Mouse (Mus musculus): ENCODE results near the gene Plcl1. TPM values are rescaled to one million over a fixed set of nuclear protein-coding genes. Genes with fewer than 3 reads are reported as not detected.
"Not testable (repeated sequence)": the region's sequence is repeated elsewhere in the genome, so short reads cannot be mapped to it uniquely, and the experiment has no call there.

Plcl1 gene
- total RNA-seq, 4 experiments from 2014 or later, result 28.0 to 32.5 (median 29.5) TPM

DNA sequence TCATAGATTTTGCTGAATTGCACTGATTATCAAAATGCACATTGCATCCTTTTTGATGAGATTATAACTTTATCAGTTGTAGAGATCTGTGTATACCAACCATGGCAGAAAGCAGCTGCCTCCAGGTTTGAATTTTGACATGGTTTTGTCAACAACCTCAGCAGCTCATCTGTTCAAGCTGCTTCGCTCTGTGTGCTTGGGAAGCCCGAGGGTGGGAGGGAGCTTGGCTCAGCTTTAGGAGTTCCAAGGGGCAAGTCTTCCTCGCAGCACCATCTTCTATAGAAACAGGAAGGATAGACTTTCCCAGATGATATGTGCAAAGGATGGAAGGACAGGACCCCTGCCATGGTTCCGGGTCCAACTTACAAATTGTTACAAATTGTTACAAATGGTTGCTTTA, 32.9 kb downstream of the Plcl1 start:
- no peak for DNase-seq (ENCODE audit: low spot score in 2 of 2)

DNA sequence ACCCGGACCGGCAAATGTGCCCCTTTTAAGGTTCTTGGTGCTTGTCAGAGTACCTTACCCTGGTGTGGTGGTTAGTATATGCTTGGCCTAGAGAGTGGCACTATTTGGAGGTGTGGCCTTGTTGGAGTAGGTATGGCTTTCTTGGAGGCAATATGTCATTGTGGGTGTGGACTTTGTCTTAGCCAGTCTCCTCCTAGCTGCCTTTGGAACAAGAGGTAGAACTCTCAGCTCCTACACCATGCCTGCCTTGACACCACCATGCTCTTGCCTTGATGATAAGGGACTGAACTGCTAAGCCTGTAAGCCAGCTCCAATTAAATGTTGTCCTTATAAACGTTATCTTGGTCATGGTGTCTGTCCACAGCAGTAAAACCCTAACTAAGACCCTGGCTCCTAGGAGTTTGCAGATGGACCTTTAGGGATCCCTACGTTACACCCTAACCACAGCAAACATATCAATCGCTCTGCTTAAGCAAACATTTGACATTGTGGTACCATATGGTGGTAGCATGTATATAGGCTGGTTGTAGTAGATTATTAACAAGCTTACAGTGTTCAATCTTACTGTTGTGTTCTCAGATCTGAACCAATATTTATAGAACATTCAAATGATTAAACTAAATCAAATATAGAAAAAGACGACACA, 39.4 kb downstream of the Plcl1 start:
- DNase-seq (ENCODE audit: low spot score in 2 of 2), result no peak

DNA sequence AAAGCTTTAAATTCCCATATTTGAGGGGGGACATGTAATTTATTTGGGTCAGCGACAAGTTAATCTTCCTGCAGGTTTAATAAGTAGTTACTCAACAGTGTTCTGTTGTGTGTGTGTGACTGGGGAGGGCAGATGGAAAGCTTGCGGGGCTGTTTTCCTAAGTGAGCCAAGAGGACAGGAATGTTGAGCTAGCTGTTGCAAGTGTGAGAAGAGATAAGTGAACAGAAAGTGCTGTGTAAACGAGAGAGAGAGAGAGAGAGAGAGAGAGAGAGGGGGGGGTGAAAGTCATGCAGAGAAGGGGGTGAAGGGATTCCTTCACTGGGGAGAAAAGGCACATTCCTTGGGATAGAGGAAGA, 39.9 kb downstream of the Plcl1 start:
- DNase-seq (ENCODE audit: low spot score in 2 of 2), result no peak

DNA sequence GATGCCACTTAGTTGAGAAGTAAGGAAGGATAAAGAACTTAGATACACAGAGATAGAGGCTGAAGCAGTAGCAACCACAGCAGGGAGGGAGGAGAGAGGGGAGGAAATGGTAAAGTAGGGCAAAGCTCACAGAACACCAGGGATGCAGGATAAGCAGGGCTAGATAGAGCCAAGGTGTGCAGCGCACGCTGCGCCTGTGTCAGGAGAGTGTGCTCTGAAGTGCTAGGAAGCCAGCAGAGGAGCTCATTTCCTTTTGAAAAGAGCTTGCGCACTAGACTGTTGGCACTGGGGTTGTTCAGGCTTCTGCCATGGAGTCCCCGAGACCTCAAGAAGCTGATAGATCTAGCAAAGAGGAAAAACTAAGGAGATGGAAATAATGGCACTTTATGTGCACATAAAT, 40.6 kb downstream of the Plcl1 start:
- no peak for DNase-seq (ENCODE audit: low spot score in 2 of 2)

DNA sequence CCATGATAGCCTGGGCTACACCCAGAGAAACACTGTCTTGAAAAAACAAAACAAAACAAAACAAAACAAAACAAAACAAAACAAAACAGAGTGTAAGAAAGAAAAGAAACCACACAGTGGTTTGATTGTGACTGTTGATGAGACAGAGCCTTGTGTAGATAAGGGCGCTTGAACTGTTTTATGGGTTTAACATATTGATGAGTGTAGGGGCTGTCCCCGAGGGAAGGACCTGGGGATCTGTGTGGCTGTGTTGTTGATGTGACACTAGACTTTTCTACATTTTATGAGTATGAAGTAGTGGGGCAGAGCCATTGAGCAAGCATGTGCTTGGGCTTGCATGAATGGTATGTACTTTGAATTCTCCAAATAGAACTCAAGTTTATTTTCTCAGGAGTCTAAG, 41.2 kb downstream of the Plcl1 start:
- DNase-seq (ENCODE audit: low spot score in 2 of 2), result no peak

DNA sequence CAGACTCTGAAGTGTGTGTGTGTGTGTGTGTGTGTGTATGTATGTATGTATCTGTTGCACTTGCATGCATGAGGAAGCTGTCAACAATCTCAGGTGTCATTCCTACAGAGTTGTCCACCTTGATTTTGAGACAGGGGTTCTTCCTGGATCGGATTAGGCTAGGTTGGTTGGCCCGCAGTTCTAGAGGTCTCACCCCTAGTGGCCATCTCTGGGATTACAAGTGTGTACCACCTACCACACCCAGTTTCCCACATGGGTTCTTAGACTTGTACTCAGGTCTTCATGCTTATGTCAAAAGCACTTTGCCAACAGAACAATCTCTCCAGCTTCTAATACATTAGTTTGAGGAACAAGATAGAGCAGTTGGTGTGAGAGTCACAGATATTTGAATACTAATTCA, 41.9 kb downstream of the Plcl1 start:
- no peak for DNase-seq (ENCODE audit: low spot score in 2 of 2)

DNA sequence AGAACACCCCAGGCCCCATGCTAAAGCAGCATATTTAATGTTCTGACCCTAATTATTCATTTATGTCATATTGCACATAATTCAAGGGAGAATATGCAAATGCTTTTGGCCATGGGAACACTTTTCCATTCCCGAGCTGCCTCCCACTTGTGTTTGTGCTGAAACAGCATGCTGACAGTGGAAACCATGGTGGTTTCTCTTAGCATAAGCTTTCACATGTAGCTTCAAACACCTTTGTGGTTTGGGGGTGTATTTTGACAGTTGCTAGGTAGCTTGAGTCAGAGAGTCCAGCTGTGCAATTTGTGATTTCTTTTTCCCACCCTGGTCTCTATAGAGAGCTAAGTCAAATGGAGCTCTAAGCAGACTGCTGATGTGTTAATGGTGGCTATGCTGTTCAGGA, 42.4 kb downstream of the Plcl1 start:
- no peak for DNase-seq (ENCODE audit: low spot score in 2 of 2)

DNA sequence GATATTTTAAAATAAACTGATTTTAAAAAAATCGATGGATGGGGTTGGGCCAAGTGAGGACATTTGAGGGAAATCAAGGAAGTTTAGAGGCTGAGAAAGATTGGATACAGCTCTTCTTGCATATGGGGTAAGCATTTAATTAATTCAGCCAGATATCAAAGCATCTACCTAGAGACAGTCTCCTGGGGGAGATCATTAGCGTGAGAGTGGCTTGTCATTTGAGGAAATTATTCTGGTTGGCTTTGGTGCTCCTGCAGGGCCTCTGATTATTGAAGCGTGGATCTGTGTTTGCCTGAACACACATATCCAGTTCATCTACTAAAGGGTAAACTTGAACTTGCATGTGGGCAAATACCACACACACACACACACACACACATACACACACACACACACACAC, 44.1 kb downstream of the Plcl1 start:
- no peak for DNase-seq (ENCODE audit: low spot score in 2 of 2)

DNA sequence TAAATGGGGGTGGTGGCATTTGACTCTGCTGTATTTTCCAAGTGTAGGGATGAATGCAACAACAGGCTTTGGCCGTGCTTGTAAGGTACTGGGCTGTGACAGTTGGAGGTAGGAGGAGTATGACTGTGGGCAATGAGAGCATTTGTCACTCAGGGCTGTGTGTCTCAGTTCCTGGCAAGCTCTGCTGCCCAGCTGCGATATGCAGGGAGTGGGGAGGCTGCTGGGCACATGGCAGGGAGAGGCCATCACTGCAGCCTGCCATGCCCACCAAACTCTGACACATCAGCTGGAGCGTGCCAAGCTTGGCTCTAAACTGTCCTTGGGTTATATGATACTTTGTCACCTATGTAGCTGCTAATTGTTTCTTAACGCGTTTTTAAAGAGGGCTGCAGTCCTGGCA, 48.4 kb downstream of the Plcl1 start:
- DNase-seq (ENCODE audit: low spot score in 2 of 2), result peak; percentile 73 to 80

DNA sequence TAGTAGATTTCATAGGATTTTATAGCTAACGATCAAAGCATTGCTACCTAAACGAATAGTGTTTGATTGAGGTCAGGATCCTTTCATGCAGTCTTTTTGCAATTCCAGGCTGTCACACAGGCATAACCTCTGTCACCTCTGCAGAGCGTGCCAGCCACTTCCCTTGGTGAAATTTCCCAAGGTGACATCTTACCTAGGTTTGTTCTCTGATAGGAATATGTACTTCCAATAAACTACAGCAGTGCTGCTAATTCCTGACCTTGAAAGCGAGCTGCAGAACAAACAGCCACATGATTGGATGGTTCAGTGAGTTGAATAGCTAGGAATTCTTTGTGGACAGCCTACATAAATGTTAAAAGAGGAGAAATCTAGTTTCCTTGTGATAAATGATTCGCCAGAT, 56.6 kb downstream of the Plcl1 start:
- DNase-seq (ENCODE audit: low spot score in 2 of 2), result no peak

DNA sequence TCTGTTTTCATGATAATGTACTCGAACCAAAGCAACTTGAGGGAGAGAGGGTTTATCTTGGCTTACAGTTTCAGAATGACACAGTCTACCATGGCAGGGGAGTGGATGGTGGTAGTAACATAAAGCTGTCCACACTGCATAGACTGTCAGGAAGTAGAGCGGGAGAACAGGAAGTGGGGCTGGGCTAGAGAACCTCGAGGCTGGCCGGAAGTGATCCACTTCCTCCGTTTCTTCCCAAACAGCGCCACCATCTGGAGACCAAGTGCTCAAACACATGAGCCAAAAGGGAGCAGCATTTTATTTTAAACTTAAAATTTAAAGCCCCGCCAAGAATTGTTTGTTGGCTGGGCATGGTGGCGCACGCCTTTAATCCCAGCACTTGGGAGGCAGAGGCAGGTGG, 68.0 kb downstream of the Plcl1 start:
- no peak for DNase-seq (ENCODE audit: low spot score in 2 of 2)

DNA sequence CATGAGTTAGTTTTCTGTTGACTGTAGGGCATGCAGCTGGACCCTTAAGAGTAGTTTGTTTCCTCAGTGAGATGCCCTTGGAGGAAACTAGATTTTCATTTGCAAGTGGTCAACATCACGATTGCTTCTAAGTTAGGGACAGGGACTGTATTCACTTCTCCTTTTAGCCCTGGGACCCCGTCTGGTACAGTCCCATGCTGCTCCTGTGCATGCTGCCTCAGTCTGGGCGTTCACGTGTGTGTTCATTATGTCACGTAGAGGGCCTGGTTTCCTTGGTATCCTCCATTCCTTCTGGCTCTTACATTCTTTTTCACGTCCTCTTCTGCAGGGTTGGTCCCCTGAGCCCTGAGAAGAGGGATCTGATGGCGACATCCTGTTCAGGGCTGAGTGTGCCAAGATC, 69.3 kb downstream of the Plcl1 start:
- no peak for DNase-seq (ENCODE audit: low spot score in 2 of 2)

DNA sequence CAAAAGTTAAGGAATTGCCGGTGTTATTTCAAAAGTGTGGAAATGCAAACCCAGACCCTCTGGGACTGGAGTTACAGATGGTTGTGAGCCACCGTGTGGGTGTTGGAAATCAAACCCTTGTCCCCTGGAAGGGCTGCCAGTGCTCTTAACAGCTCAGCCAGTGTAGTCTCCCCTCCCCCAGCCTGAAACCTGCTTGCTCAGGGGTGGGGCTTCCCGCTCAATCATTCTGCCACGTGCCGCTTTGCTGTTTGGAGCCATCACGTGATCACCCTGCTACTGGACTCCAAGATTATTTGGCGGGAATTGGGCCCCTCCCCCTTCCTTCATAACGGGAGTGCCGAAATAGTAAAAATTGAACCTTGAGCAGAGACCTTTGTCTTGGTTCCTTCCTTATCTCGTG, 81.7 kb downstream of the Plcl1 start:
- DNase-seq (ENCODE audit: low spot score in 2 of 2), result not testable (repeated sequence)

DNA sequence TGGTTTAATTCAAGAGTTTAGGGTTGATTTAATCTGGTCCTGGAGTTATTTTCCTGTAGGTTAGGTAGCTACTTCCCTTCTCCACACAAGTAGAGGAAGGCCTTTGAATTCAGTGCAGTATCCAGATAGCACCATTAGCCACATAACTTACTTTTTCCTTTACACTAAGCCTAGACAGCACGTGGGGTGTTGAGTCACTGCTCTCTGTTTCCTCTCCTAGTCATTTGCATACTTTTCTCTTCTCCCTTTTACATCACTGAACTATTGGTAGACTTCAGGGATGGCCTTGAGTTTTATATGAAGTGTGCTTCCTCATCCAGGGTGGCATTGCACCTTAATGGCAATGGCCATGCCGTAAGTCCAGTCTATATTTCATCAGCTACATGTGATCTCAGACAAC, 82.5 kb downstream of the Plcl1 start:
- no peak for DNase-seq (ENCODE audit: low spot score in 2 of 2)

DNA sequence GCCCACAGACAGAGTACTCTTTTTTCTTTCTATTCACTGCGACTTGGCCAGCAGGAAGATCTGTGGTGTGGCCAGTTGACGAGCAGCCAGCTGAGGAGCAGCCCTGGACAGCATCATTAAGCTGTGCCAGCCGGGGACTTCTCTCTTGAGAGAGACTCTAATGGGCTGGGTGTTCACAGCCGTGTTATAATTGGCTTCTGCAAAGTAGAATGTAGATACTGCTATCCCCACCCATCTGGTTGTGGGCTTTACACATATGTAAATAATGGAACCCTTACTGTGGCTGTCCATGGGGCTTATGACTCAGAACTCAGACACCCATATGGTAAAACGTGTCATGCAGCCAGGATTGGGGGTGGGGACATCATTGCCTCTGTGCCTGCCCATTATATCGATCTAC, 83.6 kb downstream of the Plcl1 start:
- peak; percentile 67 to 70 for DNase-seq (ENCODE audit: low spot score in 2 of 2)

DNA sequence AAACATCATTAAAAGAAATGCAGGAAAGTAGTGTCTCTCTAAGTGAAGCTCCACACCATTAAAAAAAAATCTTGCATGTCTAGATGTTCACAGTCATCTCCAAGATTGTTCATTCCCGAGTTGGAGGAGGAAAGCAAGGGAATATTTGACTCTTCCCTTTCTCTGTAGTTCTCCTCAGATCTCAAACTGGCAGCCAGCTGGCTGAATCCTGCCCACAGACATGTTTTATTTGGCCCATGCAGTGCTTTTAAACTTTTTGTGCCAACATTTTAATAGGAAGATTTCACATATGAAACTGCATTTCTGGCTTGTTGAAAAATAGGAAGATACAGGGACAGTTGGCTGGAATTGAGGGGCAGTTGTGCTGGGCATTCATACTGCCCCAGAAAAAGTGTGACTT, 94.2 kb downstream of the Plcl1 start:
- DNase-seq (ENCODE audit: low spot score in 2 of 2), result peak; percentile 47 to 59

DNA sequence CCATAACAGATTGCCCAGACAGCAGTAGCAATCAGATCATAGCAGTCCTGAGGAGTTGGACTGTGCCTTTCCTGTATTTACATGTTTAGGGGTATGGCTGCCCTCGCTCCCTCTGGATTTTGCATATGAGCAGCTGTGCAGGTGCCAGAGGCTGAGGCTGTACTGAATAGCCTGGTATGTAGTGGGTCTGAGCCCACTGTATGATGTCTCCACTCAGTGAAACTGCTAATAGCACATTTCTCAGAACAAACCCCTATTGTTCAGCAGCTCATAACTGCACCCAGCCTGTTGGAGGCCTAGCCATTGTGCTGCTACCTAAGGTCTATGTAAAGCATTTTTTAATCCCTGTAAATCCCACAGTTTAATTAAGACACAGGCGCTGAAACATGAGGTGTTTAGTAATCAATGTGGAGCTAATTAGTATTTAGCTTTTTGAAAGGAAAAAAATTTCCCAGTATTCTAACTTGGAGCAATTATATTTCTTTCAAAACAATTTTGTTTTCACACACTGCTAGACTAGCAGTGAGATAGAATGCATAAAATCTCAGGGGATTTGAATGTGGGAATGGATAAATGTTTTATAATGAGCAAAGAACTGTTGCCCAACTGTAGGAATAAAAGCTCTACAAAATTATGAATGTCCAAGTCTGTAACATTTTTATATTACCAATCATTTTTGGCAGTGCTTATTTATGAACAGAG, 95.4 kb downstream of the Plcl1 start:
- no peak for DNase-seq (ENCODE audit: low spot score in 2 of 2)

DNA sequence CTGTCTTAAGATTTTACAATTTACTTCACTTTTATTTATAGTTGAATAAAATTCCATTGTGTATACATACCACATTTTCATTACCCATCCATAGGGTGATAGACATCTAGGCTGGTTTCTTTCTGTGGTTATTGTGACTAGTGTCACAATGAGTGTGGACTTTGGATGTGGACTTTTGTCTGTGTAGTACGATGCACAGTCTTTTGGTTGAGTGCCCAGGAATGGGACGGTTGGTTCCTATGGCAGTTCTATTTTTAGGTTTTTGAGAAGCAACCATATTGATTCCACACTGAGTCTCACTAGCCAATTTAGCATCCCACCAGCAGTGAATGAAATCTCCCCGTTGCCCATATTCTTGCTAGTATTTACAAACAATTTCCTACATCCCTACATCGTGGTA, 100.1 kb downstream of the Plcl1 start:
- DNase-seq (ENCODE audit: low spot score in 2 of 2), result no peak

DNA sequence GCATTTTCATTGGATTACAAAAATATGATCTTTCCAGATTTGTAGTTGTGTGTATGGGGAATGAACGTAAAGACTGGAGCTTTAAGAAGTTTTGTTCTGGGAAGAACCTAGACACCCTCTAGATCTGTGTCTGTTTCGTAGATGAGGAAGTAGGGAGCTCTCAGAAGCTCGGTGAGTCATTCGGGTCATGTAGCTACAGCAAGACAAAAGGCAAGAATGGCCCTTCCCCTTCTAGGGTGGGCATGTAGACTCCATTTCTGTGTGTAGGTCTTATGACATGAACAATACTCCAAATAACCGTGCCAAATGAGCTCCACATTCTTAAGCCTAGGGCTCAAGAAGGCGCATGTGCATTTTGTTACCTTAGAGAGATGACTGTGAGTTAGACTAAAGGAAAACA, 101.3 kb downstream of the Plcl1 start:
- DNase-seq (ENCODE audit: low spot score in 2 of 2), result no peak

DNA sequence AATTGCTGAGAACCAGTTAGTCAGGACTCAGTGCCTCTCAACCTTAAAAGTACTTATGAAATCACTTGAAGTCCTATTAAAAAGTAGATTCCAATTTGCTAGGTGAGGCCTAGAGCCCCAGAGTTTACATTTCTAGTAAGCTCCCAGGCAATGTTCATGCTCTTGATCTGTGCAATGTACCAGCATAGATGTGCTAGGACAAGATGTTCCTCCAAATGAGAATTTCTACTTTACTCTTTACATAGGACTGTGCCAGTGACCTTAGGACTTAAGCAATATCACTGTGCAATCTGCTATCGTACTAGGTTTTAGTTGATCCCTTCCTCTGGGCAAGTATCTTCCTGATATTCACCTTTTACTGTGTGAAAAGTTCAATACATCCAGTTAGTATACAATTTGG, 103.9 kb downstream of the Plcl1 start:
- no peak for DNase-seq (ENCODE audit: low spot score in 2 of 2)

DNA sequence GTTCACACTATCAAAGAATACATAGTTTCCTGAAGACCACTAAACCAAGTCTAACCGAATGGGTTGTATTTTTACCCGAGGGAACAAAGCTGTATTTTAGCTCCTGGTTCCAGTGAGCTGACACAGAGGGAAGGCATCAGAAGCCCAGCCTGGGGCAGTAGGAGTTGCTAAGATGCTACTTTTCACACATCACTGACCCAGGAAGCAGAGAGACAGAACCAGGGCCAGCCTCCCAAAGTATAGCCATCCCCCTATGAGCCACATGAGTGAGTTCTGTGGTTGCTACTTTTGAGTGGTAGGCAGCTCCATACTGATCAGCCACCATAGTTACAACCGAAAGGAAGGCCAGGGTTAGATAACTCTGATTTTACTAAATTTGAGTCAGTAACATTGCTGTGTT, 106.4 kb downstream of the Plcl1 start:
- DNase-seq (ENCODE audit: low spot score in 2 of 2), result no peak

DNA sequence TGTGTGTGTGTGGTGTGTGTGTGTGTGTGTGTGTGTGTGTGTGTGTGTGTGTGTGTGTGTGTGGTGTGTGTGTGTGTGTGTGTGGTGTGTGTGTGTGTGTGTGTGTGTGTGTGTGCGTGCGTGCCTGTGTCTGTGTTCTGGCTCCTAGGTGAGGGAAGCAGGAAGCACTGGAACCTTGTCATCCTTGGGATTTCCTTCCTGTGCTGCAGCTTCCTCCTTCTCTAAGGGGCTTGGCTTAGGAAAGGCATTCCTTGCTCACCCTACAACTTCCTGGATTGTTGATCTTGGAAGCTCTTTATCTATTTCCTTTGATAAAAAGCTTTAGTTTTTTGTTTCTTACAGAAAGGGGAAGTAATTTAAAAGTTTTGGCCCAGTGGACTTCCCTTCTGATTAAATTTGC, 107.1 kb downstream of the Plcl1 start:
- DNase-seq (ENCODE audit: low spot score in 2 of 2), result not testable (repeated sequence)

DNA sequence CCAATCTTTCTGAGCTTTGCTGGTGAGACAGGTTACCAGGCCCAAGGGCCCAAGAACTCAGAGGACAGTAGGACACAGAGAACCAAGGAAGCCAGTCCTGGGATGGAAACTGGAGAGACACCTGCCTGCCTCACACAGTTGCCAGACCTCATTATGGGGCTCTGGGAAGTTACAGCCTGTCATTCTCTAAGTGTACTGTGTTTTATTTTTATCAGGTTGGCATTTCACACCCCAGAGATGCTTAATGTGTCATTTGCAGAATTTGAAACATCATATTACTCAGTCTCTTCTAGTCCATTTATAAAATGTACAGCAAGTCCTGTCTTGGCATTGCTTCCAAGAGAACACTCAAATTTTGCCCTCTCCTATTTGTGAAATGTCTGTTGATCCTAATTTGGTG, 111.5 kb downstream of the Plcl1 start:
- no peak for DNase-seq (ENCODE audit: low spot score in 2 of 2)

DNA sequence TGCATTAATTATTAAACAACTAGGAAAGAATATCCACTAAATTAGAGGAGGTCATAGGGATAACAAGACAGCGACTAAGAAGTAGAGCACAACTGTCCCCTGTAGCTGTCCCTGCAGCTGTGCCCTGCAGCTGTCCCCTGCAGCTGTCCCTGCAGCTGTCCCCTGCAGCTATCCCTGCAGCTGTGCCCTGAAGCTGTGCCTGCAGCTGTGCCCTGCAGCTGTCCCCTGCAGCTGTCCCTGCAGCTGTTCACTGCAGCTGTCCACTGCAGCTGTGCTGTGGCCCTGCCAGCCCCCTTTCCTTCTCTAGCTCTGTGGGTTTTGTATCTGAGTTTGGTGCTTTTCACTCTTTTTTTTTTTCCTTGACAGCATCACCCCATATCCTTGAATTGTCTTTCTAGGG, 118.2 kb downstream of the Plcl1 start:
- no peak for DNase-seq (ENCODE audit: low spot score in 2 of 2)

Data from layer of hippocampus, adult 8-10 months (tissue).